Mouse (Mus musculus) embryonic fibroblast, embryonic 13.5 days (primary cell): Measurements from ENCODE around the gene A1cf.

Source experiments
- CTCF ChIP-seq: IDR thresholded peaks from 2 replicates; pipeline ENCODE4 v1.5.1; 2011; ENCODE audit warnings: mild to moderate bottlenecking, control low read depth, low read length, moderate library complexity, borderline replicate concordance; ENCODE audit not compliant: insufficient read depth
- POLR2A ChIP-seq: IDR thresholded peaks from 2 replicates; pipeline ENCODE4 v1.6.1; 2011; ENCODE audit warnings: low read depth, mild to moderate bottlenecking, control low read depth, low read length, moderate library complexity

DNA sequence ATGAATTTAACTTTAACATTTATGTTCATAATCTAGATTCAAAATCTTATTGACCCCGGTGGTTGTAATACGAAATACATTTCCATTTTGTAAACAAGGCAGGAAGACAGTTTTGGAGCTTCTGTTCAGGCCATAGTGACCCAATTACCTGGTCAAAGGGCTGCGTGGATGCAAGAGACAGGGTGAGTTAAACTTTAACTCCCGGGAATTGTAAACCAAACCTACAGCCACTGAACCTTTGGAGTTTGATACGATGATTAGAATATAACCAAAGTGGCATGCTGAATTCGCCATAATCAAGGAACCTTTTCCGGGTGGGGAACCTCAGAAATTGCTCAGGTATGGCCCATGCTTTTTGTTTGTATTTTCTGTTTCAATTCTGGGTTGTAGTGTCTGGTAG is at the start of gene A1cf:
- TF ChIP-seq CTCF, result no peak
- no peak for TF ChIP-seq POLR2A
